Mouse (Mus musculus): ENCODE data around the gene Ttyh3.

The Ttyh3 gene

DNA sequence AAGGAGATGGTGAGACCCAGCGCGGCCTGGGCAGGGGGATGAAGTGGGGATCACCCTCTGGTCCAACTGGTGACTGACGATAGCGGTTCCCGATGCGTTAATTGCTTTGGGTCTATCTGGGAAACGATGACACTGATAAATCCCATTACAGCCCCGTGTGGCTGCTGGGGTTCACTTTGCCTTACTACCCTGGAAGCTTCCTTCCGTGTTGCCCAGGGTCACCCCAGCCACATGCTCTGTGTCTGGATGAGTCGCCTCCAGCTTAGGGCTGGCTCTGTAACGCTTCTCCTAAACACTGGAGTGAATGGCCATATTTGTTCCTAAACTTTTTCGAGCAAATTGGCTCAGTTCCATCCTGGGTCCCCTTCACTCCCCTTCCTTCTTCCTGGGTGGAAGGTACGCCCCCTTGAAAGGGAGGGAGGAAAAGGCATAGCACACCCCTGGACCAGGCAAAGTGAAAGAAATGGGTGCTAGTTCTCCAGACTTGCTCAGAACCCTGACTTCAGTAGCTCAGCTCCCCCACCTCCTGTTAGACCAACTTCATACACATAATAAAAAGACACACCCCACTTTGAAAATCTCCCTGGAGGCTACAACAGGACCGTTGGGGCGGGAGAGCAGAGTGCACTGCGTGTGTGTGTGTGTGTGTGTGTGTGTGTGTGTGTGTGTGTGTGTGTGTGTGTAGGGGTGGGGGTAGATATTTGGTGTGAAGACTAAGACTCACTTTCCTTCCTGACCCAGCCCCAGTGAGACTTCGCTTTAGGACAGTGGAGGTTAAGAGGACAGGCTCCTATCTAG, 40.8 kb downstream of the Ttyh3 start:
- DNase-seq: no peak

DNA sequence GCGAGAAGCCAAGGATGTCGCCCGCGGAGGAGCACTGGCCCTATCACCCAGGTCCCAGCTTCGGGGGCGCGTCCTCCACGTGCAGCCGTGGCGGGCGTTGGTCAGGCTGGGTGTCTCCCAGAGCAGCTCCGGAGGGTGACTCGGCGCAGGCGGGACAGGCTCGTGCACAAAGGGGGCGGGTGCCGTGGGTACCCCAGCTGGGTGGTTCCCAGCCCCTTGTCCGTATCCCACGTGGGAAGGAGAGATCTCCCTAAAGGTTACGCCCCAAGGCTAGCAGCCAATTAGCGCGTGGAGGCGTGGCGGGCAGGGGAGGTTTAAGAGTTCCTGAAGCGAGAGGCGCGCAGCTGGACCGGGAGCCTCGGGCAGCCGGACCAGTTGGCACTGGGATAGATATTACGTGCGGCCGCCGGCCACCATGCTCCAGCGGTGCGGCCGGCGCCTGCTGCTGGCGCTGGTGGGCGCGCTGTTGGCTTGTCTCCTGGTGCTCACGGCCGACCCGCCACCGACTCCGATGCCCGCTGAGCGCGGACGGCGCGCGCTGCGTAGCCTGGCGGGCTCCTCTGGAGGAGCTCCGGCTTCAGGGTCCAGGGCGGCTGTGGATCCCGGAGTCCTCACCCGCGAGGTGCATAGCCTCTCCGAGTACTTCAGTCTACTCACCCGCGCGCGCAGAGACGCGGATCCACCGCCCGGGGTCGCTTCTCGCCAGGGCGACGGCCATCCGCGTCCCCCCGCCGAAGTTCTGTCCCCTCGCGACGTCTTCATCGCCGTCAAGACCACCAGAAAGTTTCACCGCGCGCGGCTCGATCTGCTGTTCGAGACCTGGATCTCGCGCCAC, 41.6 kb downstream of the Ttyh3 start, which contains the start of gene Lfng:
TSS of gene Lfng (plus strand) at position 320 of the 835 bp plus-strand sequence.
- DNase-seq: peak; percentile 73

DNA sequence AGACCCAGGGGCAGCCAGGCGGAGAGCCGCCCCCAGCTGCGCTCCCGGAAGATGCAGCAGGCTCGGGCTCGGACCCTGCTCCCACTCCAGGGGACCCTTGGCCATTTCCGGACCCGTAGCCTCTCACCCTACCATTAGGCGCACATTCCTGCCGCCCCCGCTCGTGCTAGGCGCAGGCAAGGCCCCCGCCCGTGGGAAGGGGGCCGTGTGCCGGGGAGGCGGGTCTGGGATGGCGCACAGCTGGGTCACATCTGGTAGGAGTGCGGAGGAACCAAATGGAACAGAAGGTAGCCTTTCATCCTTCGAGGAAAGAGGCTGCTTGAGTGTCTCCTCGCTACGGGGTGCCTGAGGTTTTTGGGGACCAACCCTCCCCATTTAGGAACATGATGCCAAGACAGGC, 42.4 kb downstream of the Ttyh3 start:
- DNase-seq: no peak

- no peak for DNase-seq
These were observed 43.6 kb downstream of the Ttyh3 start for GRCm38 (mm10) chr5:140605228-140605627.

- DNase-seq: no peak
These were observed 44.4 kb downstream of the Ttyh3 start for GRCm38 (mm10) chr5:140604386-140604785.

- no peak for DNase-seq
These were observed 46.3 kb downstream of the Ttyh3 start for GRCm38 (mm10) chr5:140602540-140602939.

DNA sequence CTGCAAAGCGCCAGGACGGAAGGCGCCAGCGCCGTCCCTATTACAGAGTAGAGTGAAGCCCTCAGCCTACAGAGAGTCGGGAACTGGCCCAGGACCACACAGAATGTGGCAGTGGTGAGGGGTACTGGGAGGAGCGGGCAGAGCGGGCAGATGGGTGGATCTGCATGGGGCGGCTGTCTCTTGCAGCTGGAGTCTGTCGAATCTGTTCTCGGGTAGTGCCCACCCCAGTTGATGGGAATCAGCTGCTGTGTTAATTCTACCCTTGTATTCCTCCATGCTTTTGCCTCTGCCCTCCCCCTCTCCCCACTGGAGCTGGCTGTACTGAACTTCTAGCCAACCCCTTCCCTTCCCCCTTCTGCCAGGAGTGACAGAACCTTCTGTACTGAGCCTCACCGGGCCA, 47.1 kb downstream of the Ttyh3 start:
- no peak for DNase-seq

- DNase-seq: no peak
These were observed 48.9 kb downstream of the Ttyh3 start for GRCm38 (mm10) chr5:140599939-140600338.

- no peak for DNase-seq
These were observed 51.0 kb downstream of the Ttyh3 start for GRCm38 (mm10) chr5:140597787-140598186.

- DNase-seq: peak; percentile 78
These were observed 51.8 kb downstream of the Ttyh3 start for GRCm38 (mm10) chr5:140596927-140597588.

- DNase-seq: peak; percentile 33
These were observed 52.4 kb downstream of the Ttyh3 start for GRCm38 (mm10) chr5:140596426-140596825.

GRCm38 (mm10) chr5:140594846-140595245, 54.0 kb downstream of the Ttyh3 start:
- DNase-seq: no peak

GRCm38 (mm10) chr5:140589082-140589774, 59.6 kb downstream of the Ttyh3 start:
- no peak for DNase-seq

- DNase-seq: no peak
These were observed 65.0 kb downstream of the Ttyh3 start for GRCm38 (mm10) chr5:140583732-140584368.

GRCm38 (mm10) chr5:140582995-140583731, 65.7 kb downstream of the Ttyh3 start:
- DNase-seq: no peak

- DNase-seq: no peak
These were observed 67.3 kb downstream of the Ttyh3 start for GRCm38 (mm10) chr5:140581569-140581968.

- no peak for DNase-seq
These were observed 69.1 kb downstream of the Ttyh3 start for GRCm38 (mm10) chr5:140579771-140580170.

DNA sequence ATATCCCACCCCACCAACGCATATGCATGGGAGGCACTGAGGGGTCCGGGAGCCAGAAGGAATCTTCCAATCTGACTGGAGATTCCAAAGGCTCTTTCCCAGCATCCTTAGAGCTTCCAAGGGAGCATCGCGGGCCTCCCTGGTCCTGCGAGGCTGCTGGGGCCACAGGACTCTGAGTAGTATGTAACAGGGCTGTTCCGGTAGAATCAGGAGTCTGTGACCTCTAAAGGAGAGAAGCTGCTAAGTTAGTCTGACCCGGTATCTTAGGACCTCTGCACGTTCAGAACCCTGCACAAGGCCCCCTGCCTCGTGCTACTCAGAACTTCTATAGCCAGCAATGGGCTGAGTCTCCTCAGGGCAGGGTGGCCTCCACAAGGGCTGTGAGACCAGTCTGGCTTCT, 69.6 kb downstream of the Ttyh3 start:
- no peak for DNase-seq

GRCm38 (mm10) chr5:140575381-140575866, 73.4 kb downstream of the Ttyh3 start:
- DNase-seq: peak; percentile 27

GRCm38 (mm10) chr5:140572611-140573010, 76.2 kb downstream of the Ttyh3 start:
- DNase-seq: no peak

- DNase-seq: no peak
These were observed 77.2 kb downstream of the Ttyh3 start for GRCm38 (mm10) chr5:140571673-140572072.
